Mouse (Mus musculus): ENCODE results near the gene Gm15517. TPM values are rescaled to one million over a fixed set of nuclear protein-coding genes. Genes with fewer than 3 reads are reported as not detected.

The Gm15517 gene
- total and polyA plus RNA-seq, 3 experiments: not detected

- peaks cover 3 to 6% of the 10 kb centered on the region in 2 experiments; a peak in 3 of 4 replicates for H3K27me3 ChIP-seq (ENCODE audit: control insufficient read depth in 1 of 2, insufficient read depth in 2 of 2, low read length in 2 of 2)
- H3K79me2 ChIP-seq (ENCODE audit: control insufficient read depth, insufficient read depth, low read length, poor library complexity): no peaks in the 10 kb centered on the region
- TF ChIP-seq GABPA (IDR thresholded peaks at IDR 0.05; ENCODE audit: low read depth, low read length) (no peak), HCFC1 (IDR thresholded peaks at IDR 0.05; ENCODE audit: low read depth, low read length) (no peak), BHLHE40 (IDR thresholded peaks at IDR 0.05; ENCODE audit: borderline replicate concordance, low read depth, low read length) (no peak), E2F4 (IDR thresholded peaks at IDR 0.05; ENCODE audit: borderline replicate concordance, low read depth, low read length) (no peak), EP300 (IDR thresholded peaks at IDR 0.05; ENCODE audit: low read depth in 1 of 2, low read length in 2 of 2) (no peak), NRF1 (IDR thresholded peaks at IDR 0.05; ENCODE audit: insufficient read depth, low read depth, low read length, poor library complexity, severe bottlenecking) (no peak)
- peaks cover 0 to 2% of the 10 kb centered on the region in 2 experiments; a peak in 1 of 4 replicates for H3K36me3 ChIP-seq (ENCODE audit: control insufficient read depth in 1 of 2, insufficient read depth in 2 of 2, low read length in 2 of 2)
- H3K9ac ChIP-seq (ENCODE audit: control insufficient read depth, low read depth, low read length, poor library complexity, severe bottlenecking): no peak overlapping the region
- no peak for DNase-seq (ENCODE audit: low read depth, low spot score)
- H3K4me3 ChIP-seq (ENCODE audit: control insufficient read depth in 1 of 2, insufficient read depth in 1 of 2, low read depth in 2 of 2, low read length in 2 of 2): peak overlapping the region; percentile 17 to 32; a peak in 2 of 4 replicates
- H3K4me1 ChIP-seq (ENCODE audit: control insufficient read depth in 1 of 2, insufficient read depth in 2 of 2, low read length in 2 of 2): peaks cover 0 to 6% of the 10 kb centered on the region in 2 experiments; a peak in 2 of 4 replicates
- H3K9me3 ChIP-seq (replicated peaks; ENCODE audit: insufficient read depth, low read length): no peaks in the 10 kb centered on the region
- H3K27ac ChIP-seq (ENCODE audit: control insufficient read depth, low read depth, low read length): no peak overlapping the region
These were observed 49.1 kb downstream of the Gm15517 start for GRCm38 (mm10) chr7:44310285-44310877.

GRCm38 (mm10) chr7:44310878-44311712 lies 49.8 kb downstream of the Gm15517 start:
- Histone ChIP-seq H3K4me1 (ENCODE audit: control insufficient read depth in 1 of 2, insufficient read depth in 2 of 2, low read length in 2 of 2) (peaks cover 0 to under 1% of the 10 kb centered on the region in 2 experiments; a peak in 2 of 4 replicates), H3K27ac (ENCODE audit: control insufficient read depth, low read depth, low read length) (no peak overlapping the region), H3K9ac (ENCODE audit: control insufficient read depth, low read depth, low read length, poor library complexity, severe bottlenecking) (no peak overlapping the region), H3K4me3 (ENCODE audit: control insufficient read depth in 1 of 2, insufficient read depth in 1 of 2, low read depth in 2 of 2, low read length in 2 of 2) (no peak overlapping the region), H3K79me2 (ENCODE audit: control insufficient read depth, insufficient read depth, low read length, poor library complexity) (no peaks in the 10 kb centered on the region), H3K9me3 (replicated peaks; ENCODE audit: insufficient read depth, low read length) (no peaks in the 10 kb centered on the region), H3K36me3 (ENCODE audit: control insufficient read depth in 1 of 2, insufficient read depth in 2 of 2, low read length in 2 of 2) (peaks cover 0 to under 1% of the 10 kb centered on the region in 2 experiments; a peak in 1 of 4 replicates), H3K27me3 (ENCODE audit: control insufficient read depth in 1 of 2, insufficient read depth in 2 of 2, low read length in 2 of 2) (peaks cover 3 to 6% of the 10 kb centered on the region in 2 experiments; a peak in 3 of 4 replicates)
- no peak for DNase-seq (ENCODE audit: low read depth, low spot score)
- TF ChIP-seq CTCF (IDR thresholded peaks at IDR 0.05 in 2 of 3, conservative IDR thresholded peaks at IDR 0.05 in 1 of 3; ENCODE audit: control insufficient read depth in 1 of 3, insufficient read depth in 1 of 3, low read depth in 2 of 3, low read length in 3 of 3, poor library complexity in 1 of 3, severe bottlenecking in 1 of 3) (no peak), MYB (IDR thresholded peaks at IDR 0.05; ENCODE audit: low read depth, low read length) (no peak), ELF1 (IDR thresholded peaks at IDR 0.05; ENCODE audit: low read depth, low read length) (no peak), MAFK (IDR thresholded peaks at IDR 0.05; ENCODE audit: borderline replicate concordance, low read depth, low read length) (no peak), KAT2A (conservative IDR thresholded peaks at IDR 0.05; ENCODE audit: low read depth, low read length) (no peak), RCOR1 (IDR thresholded peaks at IDR 0.05; ENCODE audit: low read depth, low read length) (no peak), EP300 (IDR thresholded peaks at IDR 0.05; ENCODE audit: low read depth in 1 of 2, low read length in 2 of 2) (no peak), HCFC1 (IDR thresholded peaks at IDR 0.05; ENCODE audit: low read depth, low read length) (no peak), MXI1 (IDR thresholded peaks at IDR 0.05; ENCODE audit: low read depth, low read length) (no peak), E2F4 (IDR thresholded peaks at IDR 0.05; ENCODE audit: borderline replicate concordance, low read depth, low read length) (no peak), GATA1 (IDR thresholded peaks at IDR 0.05; ENCODE audit: low read depth, low read length) (no peak), ZC3H11A (IDR thresholded peaks at IDR 0.05; ENCODE audit: low read depth, low read length) (no peak), POLR2A (IDR thresholded peaks at IDR 0.05; ENCODE audit: control insufficient read depth in 1 of 2, insufficient read depth in 1 of 2, low read depth in 1 of 2, low read length in 2 of 2, poor library complexity in 1 of 2) (no peak), NELFE (IDR thresholded peaks at IDR 0.05; ENCODE audit: low read depth, low read length) (no peak), USF1 (IDR thresholded peaks at IDR 0.05; ENCODE audit: low read depth, low read length) (no peak), CHD1 (IDR thresholded peaks at IDR 0.05; ENCODE audit: low read depth, low read length) (no peak)

All from MEL (cell line).